Mouse (Mus musculus) erythroblast, adult 5-6 weeks (primary cell): Measurements from ENCODE around the gene Hexdc. TPM values are rescaled to one million over a fixed set of nuclear protein-coding genes. Genes with fewer than 3 reads are reported as not detected.

Source experiments
- ATAC-seq: replicated peaks from 2 replicates; pipeline ENCODE4 v1.8.0; 2016; ENCODE audit warnings: moderate number of reproducible peaks, mild to moderate bottlenecking, moderate TSS enrichment, inconsistent platforms; ENCODE audit not compliant: poor library complexity, low FRiP score, severe bottlenecking
- total RNA-seq, 2 experiments: library from RNA; stranded (forward) in 1 of 2; stranded (reverse) in 1 of 2; fragments of 150-400 nt in 1 of 2; fragments of 200-764, 138-1000 nt in 1 of 2; gene quantifications; 2 replicates each; pipeline versions ENCODE4 v1.2.3 to v1.2.4; 2015 to 2017; ENCODE audit warnings: low replicate concordance in 2 of 2

The Hexdc gene
- total RNA-seq (2015; ENCODE audit: low replicate concordance) = 0.84 and 6.9 TPM in 2 replicates
- total RNA-seq (2017; ENCODE audit: low replicate concordance) = 0.51 and 3.9 TPM in 2 replicates

DNA sequence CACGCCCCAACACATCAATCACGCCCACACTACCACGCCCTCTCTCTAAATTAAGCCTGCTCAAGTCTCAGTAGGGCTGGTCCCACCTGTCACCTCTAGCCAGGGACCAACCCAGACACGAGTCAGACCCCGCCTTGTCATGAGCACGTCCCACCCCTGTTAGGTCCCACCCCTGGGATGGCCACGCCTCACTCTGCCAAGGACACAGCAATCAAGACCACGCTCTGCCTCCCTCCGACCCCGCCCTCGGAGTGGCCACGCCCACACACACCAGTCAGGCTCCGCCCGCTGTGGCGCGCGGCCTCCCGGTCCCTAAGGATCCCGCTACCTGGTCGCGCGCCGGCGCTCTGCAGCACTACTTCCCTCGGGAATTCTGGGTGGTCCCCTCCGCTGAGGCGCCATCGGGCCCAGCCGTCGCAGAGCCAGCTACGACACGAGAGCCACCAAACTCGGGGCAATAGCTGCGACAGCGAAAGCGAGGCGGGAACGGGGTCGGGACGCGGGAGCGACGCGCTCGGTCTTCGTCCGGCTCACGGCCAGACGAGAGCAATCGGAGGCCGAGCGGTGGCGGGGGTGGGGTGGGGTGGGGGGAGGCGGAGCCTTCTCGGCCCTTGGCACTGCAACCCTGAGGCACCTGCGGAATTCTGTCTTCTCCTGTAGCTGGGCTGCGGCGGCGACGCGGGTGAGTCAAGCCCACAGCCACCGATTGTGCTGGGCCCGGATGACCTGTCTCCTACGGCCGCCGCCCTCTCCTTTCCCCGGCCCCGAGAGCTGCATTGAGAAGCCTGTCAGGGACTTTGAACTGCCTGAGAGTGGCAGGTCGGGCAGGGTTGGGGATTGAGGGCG lies at the start of gene Hexdc, which contains the start of gene Ogfod3:
Gene Hexdc, plus strand, starts transcription at position 273 of the 846 bp plus-strand sequence.
Gene Ogfod3, minus strand, starts transcription at position 551 of the 846 bp plus-strand sequence.
- peak; percentile 93 for ATAC-seq

DNA sequence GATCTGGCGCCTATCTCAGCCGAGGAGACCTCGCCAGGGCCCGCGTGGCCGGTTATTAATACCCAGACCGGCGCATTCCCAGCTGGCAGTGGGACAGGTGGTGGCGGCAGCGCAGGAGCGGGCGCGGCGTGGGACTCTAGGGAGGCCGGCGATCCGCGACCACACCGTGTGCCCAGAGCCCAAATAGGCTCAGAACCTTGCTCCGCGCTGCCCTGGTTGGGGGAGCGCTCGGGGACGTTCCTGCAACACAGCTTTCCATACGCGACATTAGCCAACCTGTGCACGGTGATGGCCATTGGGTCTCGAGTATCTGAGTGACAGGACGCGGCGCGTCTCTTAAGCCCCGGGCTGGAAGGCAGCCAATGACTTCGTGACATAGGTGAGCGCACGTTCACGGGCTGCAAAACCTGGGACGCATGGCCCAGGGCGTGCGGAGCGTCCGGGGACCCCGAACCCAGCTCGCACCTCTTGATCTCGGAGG lies 47.8 kb upstream of the Hexdc start:
- ATAC-seq = no peak

DNA sequence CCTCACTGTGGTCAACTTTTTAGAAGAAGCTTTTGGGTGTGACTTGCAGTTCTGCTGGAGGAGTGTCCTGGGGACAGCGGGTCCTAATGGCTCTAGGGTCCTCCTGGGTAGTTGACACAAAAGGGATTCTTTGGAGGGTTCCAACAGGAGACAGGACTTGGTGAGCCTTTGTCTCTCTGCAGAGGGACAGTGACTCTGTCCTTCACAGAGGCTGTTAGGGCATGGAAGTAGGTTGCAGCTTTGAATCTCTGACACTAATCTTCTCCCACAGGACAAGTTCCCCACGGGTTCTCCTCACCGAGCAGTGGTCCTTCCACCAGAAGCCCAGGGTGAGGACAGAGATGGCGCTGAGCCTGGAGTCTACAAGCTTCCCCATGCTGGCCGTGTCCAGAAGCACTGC lies 44.3 kb upstream of the Hexdc start, which contains the start of gene Uts2r:
Gene Uts2r, plus strand, starts transcription at position 301 of the 400 bp plus-strand sequence.
- ATAC-seq = no peak

DNA sequence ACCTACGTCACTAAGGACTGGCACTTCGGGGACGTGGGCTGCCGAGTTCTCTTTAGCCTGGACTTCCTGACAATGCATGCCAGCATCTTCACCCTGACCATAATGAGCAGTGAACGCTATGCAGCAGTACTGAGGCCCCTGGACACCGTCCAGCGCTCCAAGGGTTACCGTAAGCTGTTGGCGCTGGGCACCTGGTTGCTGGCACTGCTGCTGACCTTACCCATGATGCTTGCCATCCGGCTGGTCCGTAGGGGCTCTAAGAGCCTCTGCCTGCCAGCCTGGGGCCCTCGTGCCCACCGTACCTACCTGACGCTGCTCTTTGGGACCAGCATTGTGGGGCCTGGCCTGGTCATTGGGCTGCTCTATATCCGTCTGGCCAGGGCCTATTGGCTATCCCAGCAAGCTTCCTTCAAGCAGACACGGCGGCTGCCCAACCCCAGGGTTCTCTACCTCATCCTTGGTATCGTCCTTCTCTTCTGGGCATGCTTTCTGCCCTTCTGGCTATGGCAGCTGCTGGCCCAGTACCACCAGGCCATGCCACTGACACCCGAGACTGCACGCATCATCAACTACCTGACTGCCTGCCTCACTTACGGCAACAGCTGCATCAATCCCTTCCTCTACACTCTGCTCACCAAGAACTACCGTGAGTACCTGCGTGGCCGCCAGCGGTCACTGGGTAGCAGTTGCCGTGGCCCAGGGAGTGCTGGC lies 43.4 kb upstream of the Hexdc start:
- ATAC-seq = peak; percentile 58; the same call in 1 of the 2 replicates

DNA sequence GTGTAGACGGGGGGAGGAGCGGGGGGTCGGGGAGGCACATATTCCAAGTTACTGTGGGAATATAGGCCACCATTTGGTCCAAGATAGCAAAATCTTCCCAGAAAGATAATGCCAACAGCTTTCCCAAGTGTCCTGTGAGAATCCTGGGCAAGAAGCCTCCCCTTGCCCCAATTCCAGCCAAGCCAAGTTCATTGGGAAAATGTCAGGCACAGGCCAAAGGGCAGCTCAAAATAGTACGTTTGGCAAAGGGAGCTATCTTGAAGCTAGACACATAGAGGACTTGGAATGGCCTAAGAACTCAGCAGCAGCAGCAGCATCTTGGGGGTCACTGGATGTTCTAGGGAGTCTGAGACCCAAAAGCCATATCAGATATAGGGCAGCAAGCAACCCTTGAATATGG lies 40.5 kb upstream of the Hexdc start:
- ATAC-seq = no peak

DNA sequence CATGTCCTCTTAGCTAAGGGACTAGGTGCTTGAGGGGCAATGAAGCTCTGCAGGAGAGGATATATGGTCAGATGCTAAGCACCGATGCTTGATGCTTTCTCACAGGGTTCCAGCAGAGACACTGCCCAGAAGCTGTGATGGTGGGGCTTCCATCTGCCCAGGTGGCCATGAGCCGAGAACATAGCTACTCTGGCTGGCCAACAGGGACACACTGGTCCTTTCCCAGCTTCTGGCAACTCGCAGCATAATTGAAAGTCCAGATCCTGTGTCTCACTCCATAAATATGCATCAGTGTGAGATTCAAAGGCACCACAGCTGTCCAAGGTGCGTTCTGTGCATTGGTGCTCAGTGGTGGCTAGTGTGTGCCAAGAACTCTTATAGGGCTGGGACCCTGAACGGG lies 31.0 kb upstream of the Hexdc start:
- no peak for ATAC-seq

DNA sequence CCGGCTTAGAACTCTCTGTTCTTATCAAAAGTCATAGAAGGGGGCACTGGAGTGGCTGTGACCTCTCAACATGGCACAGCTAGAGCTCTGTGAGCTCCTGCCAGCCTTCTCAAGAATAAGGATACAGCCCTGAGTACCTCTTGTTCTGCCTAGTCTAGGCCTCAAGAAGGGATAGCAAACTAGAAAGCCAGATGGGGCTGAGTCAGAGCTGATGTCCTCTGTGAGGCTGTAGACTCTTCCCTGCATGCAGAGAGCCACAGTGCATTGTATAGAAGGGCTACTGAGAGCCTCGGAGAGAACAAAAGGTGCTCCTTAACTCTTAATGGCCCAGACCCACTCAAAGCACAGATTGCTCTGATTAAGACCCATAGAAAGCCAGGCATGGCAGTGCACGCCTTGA lies 30.0 kb upstream of the Hexdc start:
- no peak for ATAC-seq

DNA sequence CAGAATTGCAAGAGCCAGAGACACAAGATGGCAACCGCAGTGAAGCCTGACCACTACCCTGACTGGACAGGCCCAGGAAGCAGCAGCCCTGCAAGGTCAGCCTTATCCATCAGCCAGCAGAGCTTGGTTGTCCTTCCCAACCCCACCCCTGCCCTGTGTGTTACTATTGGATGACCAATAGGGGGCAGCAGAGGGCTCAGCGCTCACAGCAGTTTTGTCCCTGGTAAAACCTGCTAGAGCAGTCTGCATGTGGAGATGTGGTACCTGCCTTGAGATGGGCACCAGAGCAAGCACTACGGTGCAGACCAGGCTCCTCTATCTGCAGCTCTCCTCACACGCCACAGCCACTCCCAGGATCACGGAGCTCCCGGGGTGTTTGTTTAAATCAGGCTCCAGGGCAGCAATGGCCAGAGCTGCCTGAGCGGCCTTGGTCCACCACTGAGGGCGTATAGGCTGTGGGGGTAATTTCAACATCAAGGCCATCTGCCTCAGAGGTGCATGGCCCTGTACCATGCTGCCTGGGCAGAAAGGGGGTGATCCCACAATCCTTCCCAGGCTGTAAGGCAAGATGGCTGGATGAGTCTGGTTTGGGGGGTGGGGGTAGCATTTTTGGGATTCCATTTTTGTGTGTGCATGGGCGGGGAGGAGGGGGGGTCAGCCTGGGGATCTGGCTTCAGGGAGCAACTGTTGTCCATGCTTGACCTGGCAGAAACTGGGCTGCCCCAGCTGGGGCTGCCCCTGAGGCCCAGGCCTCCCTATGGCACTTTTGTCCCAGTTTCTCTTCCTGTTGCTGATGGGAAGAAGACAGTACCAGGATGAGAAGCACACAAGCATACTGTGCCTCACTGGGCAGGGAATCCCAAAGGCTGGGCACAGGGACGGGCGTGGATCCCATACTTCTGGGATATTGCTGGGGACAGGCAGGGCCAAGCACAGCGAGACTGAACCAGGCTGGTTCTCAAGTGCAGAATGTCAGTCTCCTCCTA lies 27.7 kb upstream of the Hexdc start:
- peak; percentile 76 for ATAC-seq

DNA sequence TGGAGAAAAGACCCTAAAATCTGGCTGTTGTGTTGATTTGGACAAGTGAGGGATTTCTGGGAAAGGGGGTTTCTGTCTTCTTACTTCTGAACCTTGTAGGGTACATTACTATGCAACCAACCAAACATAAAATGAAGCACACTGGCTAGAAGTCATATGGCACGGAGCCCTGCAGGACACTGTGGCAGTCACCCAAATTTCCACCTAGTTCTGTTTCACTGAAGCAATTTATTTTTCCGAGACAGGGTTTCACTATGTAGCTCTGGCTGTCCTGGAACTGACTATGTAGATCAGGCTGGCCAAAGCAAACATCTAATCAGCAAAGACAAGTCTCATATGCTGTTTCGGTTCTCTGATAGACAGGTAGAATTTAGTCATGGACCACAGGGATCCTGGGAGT lies 14.6 kb upstream of the Hexdc start:
- no peak for ATAC-seq

DNA sequence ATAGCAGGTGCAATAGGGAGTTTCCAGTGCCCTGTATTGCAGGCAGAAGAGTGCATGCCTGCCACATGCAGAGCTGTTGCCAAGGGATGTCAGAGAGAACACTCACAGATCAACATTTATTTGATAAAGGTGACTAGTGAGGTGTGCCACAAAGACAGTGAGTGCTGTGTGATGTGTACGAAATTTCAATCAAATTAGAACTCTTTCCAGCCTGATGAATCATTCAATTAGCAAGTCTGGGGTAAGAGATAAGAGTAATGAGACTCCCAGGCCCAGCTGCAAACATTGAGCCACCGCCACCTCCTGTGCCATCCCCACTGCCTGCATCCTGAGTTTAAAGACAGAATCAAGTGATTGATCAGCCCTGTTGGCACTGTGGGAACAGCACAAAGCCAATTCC lies 11.5 kb upstream of the Hexdc start:
- no peak for ATAC-seq

DNA sequence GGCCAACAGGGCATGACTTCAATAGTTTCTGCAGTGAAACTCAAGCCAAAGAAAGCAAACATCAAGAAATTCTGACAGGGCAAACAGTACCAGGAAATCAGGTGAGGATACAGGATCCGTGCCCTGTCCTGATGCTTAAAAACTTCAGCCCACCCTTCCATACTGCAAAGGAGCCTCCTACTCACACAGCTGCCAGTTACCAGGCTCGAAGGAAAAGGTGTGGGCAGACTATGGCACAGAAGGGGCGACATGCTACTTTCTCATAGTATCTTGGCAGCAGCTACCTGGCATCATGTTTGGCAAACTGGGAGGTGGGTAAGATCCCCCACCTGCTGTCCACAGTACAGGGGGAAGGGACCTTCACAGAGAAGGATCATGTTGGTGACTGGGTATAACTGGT lies 10.8 kb upstream of the Hexdc start:
- ATAC-seq = no peak

DNA sequence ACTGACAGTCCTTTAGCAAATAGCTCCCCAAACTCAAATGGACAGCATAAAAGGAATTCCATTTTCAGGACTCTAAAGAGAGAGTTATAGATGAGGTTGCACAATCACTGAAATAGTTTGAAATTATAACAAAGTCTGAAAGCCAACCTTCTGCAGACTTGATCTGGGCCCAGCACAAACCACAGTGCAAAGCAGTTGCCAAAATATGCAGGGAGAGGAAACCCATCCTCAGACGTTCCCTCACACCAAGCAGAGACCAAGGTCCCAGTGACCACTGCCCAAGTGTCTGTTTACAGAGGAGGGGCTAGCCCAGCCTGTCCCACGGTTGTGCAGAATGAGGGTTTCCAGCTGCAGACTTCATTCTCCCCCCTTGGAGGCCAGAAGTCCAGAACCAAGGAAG lies 5.6 kb upstream of the Hexdc start:
- no peak for ATAC-seq

DNA sequence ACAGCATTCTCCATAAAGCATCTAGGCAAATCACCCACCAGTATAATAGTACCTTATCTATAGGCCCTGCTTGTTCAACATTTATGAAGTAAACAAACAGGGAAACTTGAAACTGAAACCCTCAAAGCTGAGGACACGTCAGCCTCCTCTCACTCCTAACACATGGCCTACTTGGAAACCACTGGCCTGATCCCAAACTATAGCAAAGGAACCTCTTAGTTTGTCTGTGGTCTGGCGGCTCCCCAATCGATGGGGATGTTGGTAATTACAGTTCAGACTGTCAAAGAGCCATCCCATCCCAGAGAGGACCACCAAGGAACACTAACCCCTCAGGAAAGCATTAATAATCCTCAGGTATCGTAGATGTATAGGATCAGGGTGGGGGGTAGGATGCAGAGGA lies 4.4 kb upstream of the Hexdc start:
- ATAC-seq = no peak

DNA sequence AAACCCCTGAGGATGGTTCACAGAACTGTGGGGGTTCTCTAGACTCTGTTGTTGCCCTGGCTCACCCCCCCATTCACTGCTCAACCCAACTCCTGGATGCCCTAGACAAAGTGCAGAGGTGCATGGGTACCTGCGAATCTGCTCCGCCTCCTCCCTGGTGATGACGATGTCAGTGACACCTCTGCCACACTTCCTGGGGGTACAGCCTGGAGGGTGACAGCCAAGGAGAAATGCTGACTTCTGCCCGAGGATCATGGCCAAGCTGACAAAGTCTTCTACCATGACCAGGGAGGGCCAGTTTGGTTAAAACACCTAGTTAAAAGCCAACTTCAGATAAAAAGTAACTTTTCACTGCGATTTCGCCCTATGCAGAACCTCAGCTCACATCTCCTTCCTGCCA lies 3.5 kb upstream of the Hexdc start:
- ATAC-seq = no peak

DNA sequence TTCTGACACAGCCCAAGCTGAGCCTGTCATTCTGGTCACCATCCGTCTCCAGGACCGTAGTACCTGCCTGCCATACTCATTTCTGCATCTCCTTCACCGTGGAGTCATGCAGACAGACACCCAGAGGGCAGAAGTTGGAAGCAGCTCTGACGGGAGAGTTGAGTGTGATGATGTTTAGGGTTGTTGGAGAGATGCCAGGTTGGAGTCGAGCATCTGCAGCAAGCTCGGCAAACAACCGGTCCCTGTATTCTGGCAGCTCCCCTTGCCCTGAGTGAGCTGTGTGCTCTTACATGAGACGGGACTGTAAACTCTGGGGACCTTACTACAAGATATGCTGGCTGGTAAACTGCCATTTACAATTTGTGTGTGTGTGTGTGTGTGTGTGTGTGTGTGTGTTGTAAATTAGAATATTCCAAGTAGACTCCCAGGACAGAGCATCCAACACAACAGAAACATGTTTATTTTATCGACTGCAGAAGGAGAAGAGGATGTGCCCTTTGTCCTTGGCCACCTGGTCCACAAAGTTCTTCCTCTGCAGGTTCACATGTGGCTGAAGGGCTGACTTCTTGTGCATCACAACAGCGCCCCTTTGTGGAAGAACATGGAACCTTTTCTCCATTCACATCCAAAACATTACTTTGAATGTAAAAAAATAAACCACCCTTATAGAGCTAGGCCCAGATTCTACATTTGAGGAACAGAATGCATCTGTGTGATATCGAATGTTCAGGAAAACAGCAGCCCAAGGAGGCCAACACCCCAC lies 2.6 kb upstream of the Hexdc start:
- ATAC-seq = no peak

DNA sequence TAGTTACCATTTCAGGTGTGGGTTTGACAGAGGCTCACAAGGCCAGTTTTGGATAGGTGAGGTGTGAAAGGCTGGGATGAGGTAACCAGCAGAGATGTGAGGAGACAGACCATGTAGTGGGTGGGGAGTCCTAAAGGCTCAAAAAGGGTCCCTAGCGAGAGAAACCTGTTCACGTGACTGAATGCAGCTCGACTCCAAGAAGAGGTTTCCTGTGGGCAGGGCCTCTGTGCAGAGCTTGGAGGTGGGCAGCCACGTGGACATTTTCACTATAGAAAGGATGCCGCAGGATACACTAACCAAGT lies 423 bp upstream of the Hexdc start:
- ATAC-seq = no peak

DNA sequence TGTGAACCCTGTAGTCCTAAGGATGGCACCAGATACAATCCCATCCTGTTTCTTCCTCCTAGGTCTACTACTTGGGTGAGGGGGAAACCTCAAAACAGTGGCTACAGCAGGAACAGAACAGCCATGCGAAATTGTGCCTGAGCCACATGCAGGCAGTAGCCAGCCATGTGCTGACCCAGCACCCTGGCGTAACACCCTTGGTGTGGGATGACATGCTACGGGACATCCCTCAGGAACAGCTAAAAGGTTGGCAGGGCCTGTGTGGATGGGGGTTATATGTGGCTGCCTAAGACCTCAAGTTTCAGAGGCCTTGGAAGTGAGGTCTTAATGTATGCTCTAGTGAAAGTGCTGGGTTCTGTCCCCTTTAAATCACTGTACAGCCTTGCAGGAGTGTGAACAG lies 12.6 kb downstream of the Hexdc start:
- no peak for ATAC-seq

DNA sequence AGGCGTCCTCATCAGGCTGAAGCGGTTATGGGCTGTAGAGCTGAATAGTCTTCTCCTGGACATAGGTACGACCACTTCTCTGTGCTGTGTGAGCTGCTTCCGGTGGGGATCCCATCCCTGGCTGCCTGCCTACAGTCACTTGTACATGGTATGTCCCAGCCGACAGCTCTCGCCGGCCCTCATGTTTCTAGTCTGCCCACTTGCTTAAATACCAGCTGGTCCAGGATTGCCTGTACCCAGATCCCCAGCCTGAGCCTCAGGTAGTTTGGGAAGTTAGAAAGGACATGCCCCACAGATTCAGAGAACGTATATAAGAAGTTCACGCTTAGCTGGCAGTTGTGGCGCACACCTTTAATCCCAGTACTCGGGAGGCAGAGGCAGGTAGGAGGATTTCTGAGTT lies 15.5 kb downstream of the Hexdc start:
- no peak for ATAC-seq

DNA sequence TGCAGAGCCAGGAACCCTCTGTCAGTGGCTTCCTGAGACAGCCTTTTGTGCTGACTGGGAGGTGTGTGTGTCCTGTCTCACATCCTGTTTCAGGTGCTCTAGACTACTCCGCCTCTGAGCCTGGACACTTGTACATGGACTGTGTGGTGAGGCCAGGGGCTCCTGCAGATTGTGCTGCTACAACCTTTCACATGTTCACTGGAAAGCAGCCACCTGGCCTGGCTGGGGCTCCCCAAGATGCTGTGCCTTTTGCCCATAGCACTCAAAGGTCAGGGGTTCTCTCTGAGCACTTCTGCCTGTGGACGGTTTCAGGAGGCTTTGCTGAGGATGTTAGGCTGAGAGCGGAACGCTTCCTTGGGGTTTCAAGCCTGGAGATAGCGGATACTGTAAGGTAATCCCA lies 16.5 kb downstream of the Hexdc start:
- no peak for ATAC-seq
